Mouse (Mus musculus): ENCODE measurements at regions not wholly inside any gene's neighbourhood (a gene's known extent, or its start where the extent isn't known, plus 50 kb on each side); places are given as distances from the start of the nearest gene placed in this dataset.

DNA sequence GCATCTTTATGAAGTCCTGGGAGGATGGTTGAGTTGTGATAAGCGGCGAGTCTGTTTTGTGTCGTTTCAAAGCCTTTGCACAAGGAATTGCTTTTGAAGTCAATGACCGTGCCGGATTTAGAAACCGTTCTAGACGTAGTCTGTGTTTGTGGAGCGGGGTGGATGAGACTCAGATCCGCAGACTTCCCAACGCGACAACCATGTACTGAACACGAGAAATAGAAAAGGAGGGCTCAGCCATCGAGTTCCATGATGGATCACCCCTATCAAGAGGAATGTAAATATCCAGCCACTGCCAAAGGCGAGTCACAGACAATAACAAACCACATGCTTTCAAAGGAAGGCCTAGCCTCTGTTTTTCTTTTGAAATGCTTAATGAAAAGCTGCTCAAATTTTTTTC lies 120.5 kb downstream of the Mterf1b start:
- TF ChIP-seq NRF1 (IDR thresholded peaks at IDR 0.05; ENCODE audit: low read depth, low read length) = no peak
- TF ChIP-seq CTCF (conservative IDR thresholded peaks at IDR 0.05 in 1 of 2, IDR thresholded peaks at IDR 0.05 in 1 of 2; ENCODE audit: low read depth in 2 of 2, low read length in 2 of 2) = no peak
- no peak for TF ChIP-seq POLR2A (IDR thresholded peaks at IDR 0.05; ENCODE audit: low read depth, low read length)
- no peak for TF ChIP-seq GABPA (IDR thresholded peaks at IDR 0.05; ENCODE audit: insufficient replicate concordance, low read depth, low read length)

Data from CH12.LX (cell line).